Mouse (Mus musculus): ENCODE measurements around the gene Rab20. TPM values are rescaled to one million over a fixed set of nuclear protein-coding genes. Genes with fewer than 3 reads are reported as not detected.
A peak's percentile ranks its signal among the peaks of the same experiment; 100 is the strongest.

The Rab20 gene
- total and polyA plus RNA-seq, 3 experiments: 17.8 to 40.9 (median 27.4) TPM

DNA sequence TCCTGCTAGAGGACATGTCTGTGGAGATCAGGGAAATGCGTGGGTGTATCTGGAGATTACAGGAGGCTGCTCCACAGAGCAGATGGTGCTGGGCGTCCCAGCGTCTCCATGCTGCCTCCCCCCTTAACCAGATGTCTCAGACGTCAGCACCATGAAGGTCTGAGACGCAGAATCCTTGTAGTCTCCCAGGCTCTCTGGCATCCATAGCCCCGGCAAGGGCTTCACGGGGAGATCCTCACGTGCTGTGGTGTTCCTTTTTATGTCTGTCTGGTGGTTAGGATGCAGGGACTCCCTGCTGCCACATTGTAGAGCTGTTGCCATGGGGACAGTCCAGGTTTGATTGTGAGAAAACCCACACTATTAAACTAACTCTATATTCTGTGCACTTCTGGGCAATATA lies 64.2 kb downstream of the Rab20 start:
- DNase-seq: no peak
- Histone ChIP-seq H3K36me3 (ENCODE audit: control insufficient read depth, insufficient read depth, low read length) (peaks cover 4% of the 10 kb centered on the region), H3K27ac (no peak overlapping the region), H3K4me1 (ENCODE audit: control insufficient read depth, insufficient read depth, low read length) (peaks cover 9% of the 10 kb centered on the region), H3K9ac (ENCODE audit: low read depth, low read length) (no peak overlapping the region), H3K79me2 (replicated peaks; ENCODE audit: control insufficient read depth, insufficient read depth, low read length) (no peaks in the 10 kb centered on the region), H3K27me3 (ENCODE audit: control insufficient read depth, insufficient read depth, low read length) (no peaks in the 10 kb centered on the region), H3K4me3 (no peak overlapping the region)
- intact Hi-C loops (cut with DNase I): no loop called here
- TF ChIP-seq EP300 (IDR thresholded peaks at IDR 0.05; ENCODE audit: insufficient read depth, low read depth, low read length) (no peak), POLR2A (IDR thresholded peaks at IDR 0.05; ENCODE audit: insufficient read depth, low read depth, low read length) (no peak), CTCF (IDR thresholded peaks at IDR 0.05) (no peak)
- 44% methylated on average over 8 of the region's 8 CpGs for WGBS

DNA sequence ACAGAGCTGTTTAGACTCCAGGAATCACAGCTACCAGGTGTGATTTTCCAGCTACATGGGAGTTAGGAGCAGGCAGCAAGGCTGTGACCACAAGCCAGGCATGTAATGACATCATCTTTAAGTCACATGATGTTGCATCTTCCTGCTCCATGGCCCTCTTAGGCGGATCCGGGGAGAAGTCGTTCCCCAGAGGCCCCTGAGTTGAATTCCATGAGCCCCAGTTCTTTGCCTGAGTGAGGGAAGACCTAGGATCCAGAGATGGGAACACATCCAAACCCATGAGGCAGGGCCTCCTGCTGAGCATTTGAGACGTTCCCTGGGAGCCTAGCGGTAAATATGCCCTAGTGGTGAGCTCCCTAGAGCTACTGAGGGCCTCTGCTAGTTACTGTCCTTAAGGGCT lies 66.1 kb downstream of the Rab20 start:
- H3K9ac ChIP-seq (ENCODE audit: low read depth, low read length): no peak overlapping the region
- H3K27me3 ChIP-seq (ENCODE audit: control insufficient read depth, insufficient read depth, low read length): no peaks in the 10 kb centered on the region
- 27% methylated on average over 5 of the region's 5 CpGs for WGBS
- intact Hi-C loops (cut with DNase I): no loop called here
- H3K4me3 ChIP-seq: no peak overlapping the region
- peaks cover 1% of the 10 kb centered on the region for H3K36me3 ChIP-seq (ENCODE audit: control insufficient read depth, insufficient read depth, low read length)
- no peak for DNase-seq
- TF ChIP-seq CTCF (IDR thresholded peaks at IDR 0.05): no peak
- TF ChIP-seq POLR2A (IDR thresholded peaks at IDR 0.05; ENCODE audit: insufficient read depth, low read depth, low read length): no peak
- TF ChIP-seq EP300 (IDR thresholded peaks at IDR 0.05; ENCODE audit: insufficient read depth, low read depth, low read length): no peak
- peak overlapping the region; percentile 16 for H3K27ac ChIP-seq
- peaks cover 8% of the 10 kb centered on the region for H3K4me1 ChIP-seq (ENCODE audit: control insufficient read depth, insufficient read depth, low read length)
- H3K79me2 ChIP-seq (replicated peaks; ENCODE audit: control insufficient read depth, insufficient read depth, low read length): no peaks in the 10 kb centered on the region

DNA sequence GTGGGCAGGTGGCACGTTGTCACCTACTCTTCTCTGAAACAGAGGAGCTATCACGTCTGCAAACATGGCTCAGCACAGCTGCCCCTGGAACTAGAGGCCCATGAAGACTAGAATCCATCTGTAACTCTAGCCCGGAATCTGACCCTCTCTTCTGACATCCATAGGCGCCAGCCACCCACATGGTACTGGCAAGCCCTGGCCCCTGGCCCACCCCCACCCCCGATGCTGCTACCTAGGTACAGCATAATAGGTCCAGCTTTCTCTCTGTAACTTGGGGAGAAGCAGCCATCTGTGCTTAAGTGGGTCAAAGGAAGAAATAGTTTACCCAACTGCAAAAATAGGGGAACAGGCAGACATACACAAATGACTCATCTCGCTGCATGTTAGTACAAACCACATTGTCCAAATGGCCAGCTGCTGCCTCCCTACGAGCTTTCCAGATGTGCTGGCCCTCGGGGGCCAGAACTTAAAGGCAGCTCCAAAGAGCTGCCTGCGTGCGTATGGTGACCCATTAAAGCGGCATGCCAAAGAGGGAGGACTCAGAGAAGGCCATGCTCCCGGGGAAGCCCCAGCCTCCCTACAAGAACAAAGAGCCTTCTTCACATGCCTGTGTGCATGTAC lies 66.9 kb downstream of the Rab20 start:
- intact Hi-C loops (cut with DNase I): no loop called here
- peak; percentile 66 to 75 for DNase-seq
- no peak for TF ChIP-seq EP300 (IDR thresholded peaks at IDR 0.05; ENCODE audit: insufficient read depth, low read depth, low read length)
- no peak for TF ChIP-seq POLR2A (IDR thresholded peaks at IDR 0.05; ENCODE audit: insufficient read depth, low read depth, low read length)
- TF ChIP-seq CTCF (IDR thresholded peaks at IDR 0.05): no peak
- no peak overlapping the region for H3K4me3 ChIP-seq
- peak overlapping the region; percentile 51 for H3K27ac ChIP-seq
- peaks cover 10% of the 10 kb centered on the region for H3K4me1 ChIP-seq (ENCODE audit: control insufficient read depth, insufficient read depth, low read length)
- H3K9ac ChIP-seq (ENCODE audit: low read depth, low read length): no peak overlapping the region
- H3K36me3 ChIP-seq (ENCODE audit: control insufficient read depth, insufficient read depth, low read length): no peaks in the 10 kb centered on the region; the same call in none of the 2 replicates
- no peaks in the 10 kb centered on the region for H3K27me3 ChIP-seq (ENCODE audit: control insufficient read depth, insufficient read depth, low read length)
- WGBS: 52% methylated on average over 12 of the region's 12 CpGs
- H3K79me2 ChIP-seq (replicated peaks; ENCODE audit: control insufficient read depth, insufficient read depth, low read length): no peaks in the 10 kb centered on the region

- intact Hi-C loops (cut with DNase I): no loop called here
- TF ChIP-seq EP300 (IDR thresholded peaks at IDR 0.05; ENCODE audit: insufficient read depth, low read depth, low read length) (no peak), CTCF (IDR thresholded peaks at IDR 0.05) (peak; percentile 61)
- Histone ChIP-seq H3K27ac (peak overlapping the region; percentile 72), H3K79me2 (replicated peaks; ENCODE audit: control insufficient read depth, insufficient read depth, low read length) (no peaks in the 10 kb centered on the region), H3K9ac (ENCODE audit: low read depth, low read length) (no peak overlapping the region), H3K36me3 (ENCODE audit: control insufficient read depth, insufficient read depth, low read length) (peaks cover 17% of the 10 kb centered on the region), H3K4me1 (ENCODE audit: control insufficient read depth, insufficient read depth, low read length) (peaks cover 12% of the 10 kb centered on the region), H3K4me3 (no peak overlapping the region), H3K27me3 (ENCODE audit: control insufficient read depth, insufficient read depth, low read length) (no peaks in the 10 kb centered on the region)
- 28% methylated on average over 13 of the region's 13 CpGs for WGBS
- peak; percentile 80 to 86 for DNase-seq
Observed at GRCm38 (mm10) chr8:11405722-11406481, 72.6 kb downstream of the Rab20 start.

- H3K27me3 ChIP-seq (ENCODE audit: control insufficient read depth, insufficient read depth, low read length): no peaks in the 10 kb centered on the region
- 60% methylated on average over 4 of the region's 4 CpGs for WGBS
- H3K79me2 ChIP-seq (replicated peaks; ENCODE audit: control insufficient read depth, insufficient read depth, low read length): no peaks in the 10 kb centered on the region
- no peak overlapping the region for H3K4me3 ChIP-seq
- no peak overlapping the region for H3K9ac ChIP-seq (ENCODE audit: low read depth, low read length)
- peaks cover 28% of the 10 kb centered on the region for H3K36me3 ChIP-seq (ENCODE audit: control insufficient read depth, insufficient read depth, low read length)
- H3K4me1 ChIP-seq (ENCODE audit: control insufficient read depth, insufficient read depth, low read length): peaks cover 16% of the 10 kb centered on the region
- TF ChIP-seq CTCF (IDR thresholded peaks at IDR 0.05) (no peak), EP300 (IDR thresholded peaks at IDR 0.05; ENCODE audit: insufficient read depth, low read depth, low read length) (no peak), POLR2A (IDR thresholded peaks at IDR 0.05; ENCODE audit: insufficient read depth, low read depth, low read length) (no peak)
- no peak for DNase-seq
- intact Hi-C loops (cut with DNase I): no loop called here
- H3K27ac ChIP-seq: peak overlapping the region; percentile 72; the same call in 1 of the 2 replicates
Observed at GRCm38 (mm10) chr8:11404614-11405013, 73.9 kb downstream of the Rab20 start.

GRCm38 (mm10) chr8:11403813-11404212 lies 74.7 kb downstream of the Rab20 start:
- DNase-seq: no peak
- 87% methylated on average over 9 of the region's 9 CpGs for WGBS
- intact Hi-C loops (cut with DNase I): no loop called here
- no peak overlapping the region; the same call in 1 of the 2 replicates for H3K27ac ChIP-seq
- H3K36me3 ChIP-seq (ENCODE audit: control insufficient read depth, insufficient read depth, low read length): peaks cover 30% of the 10 kb centered on the region
- no peak overlapping the region for H3K4me3 ChIP-seq
- no peaks in the 10 kb centered on the region for H3K27me3 ChIP-seq (ENCODE audit: control insufficient read depth, insufficient read depth, low read length)
- no peak overlapping the region for H3K9ac ChIP-seq (ENCODE audit: low read depth, low read length)
- H3K4me1 ChIP-seq (ENCODE audit: control insufficient read depth, insufficient read depth, low read length): peaks cover 16% of the 10 kb centered on the region
- TF ChIP-seq EP300 (IDR thresholded peaks at IDR 0.05; ENCODE audit: insufficient read depth, low read depth, low read length) (no peak), CTCF (IDR thresholded peaks at IDR 0.05) (no peak), POLR2A (IDR thresholded peaks at IDR 0.05; ENCODE audit: insufficient read depth, low read depth, low read length) (no peak)
- H3K79me2 ChIP-seq (replicated peaks; ENCODE audit: control insufficient read depth, insufficient read depth, low read length): no peaks in the 10 kb centered on the region

Other genes with a start within 250 kb of the Rab20 start
- gene Col4a2, start 165.9 kb downstream of the Rab20 start, total RNA-seq (2021): 100 to 1,000 TPM; 139 to 172 TPM
- 104 and 139 TPM in 2 replicates for gene Col4a2, start 165.9 kb downstream of the Rab20 start, polyA plus RNA-seq (2012; rRNA removed)
- gene Col4a1, start 165.9 kb downstream of the Rab20 start, total RNA-seq (2021): 100 to 1,000 TPM; 221 to 311 TPM
- gene Col4a1, start 165.9 kb downstream of the Rab20 start, polyA plus RNA-seq (2012; rRNA removed): 258 and 384 TPM in 2 replicates
- 10 to 100 TPM; 31.2 to 32.7 TPM for gene Naxd, start 18.8 kb upstream of the Rab20 start, total RNA-seq (2021)
- gene Naxd, start 18.8 kb upstream of the Rab20 start, polyA plus RNA-seq (2012; rRNA removed): 56.9 and 64.1 TPM in 2 replicates
- gene Cars2, start 72.1 kb upstream of the Rab20 start, total RNA-seq (2021): 10 to 100 TPM; 46.5 to 47.7 TPM
- gene Cars2, start 72.1 kb upstream of the Rab20 start, polyA plus RNA-seq (2012; rRNA removed): 49.8 and 66.0 TPM in 2 replicates
- 10 to 100 TPM; 19.9 to 26.9 TPM for gene Ing1, start 76.9 kb upstream of the Rab20 start, total RNA-seq (2021)
- gene Ing1, start 76.9 kb upstream of the Rab20 start, polyA plus RNA-seq (2012; rRNA removed): 9.6 and 13.1 TPM in 2 replicates
- gene Ankrd10, start 157.0 kb upstream of the Rab20 start, total RNA-seq (2021): 10 to 100 TPM; 19.3 to 21.5 TPM
- gene Ankrd10, start 157.0 kb upstream of the Rab20 start, polyA plus RNA-seq (2012; rRNA removed): 39.9 and 57.5 TPM in 2 replicates
- not detected for gene 1700016D06Rik, start 222.4 kb upstream of the Rab20 start, total RNA-seq (2021)
- not detected in 2 replicates for gene 1700016D06Rik, start 222.4 kb upstream of the Rab20 start, polyA plus RNA-seq (2012; rRNA removed)
- 100 to 1,000 TPM; 114 to 117 TPM for gene Arhgef7, start 249.0 kb upstream of the Rab20 start, total RNA-seq (2021)
- 59.7 and 68.7 TPM in 2 replicates for gene Arhgef7, start 249.0 kb upstream of the Rab20 start, polyA plus RNA-seq (2012; rRNA removed)